Mouse (Mus musculus): ENCODE measurements at regions not wholly inside any gene's neighbourhood (a gene's known extent, or its start where the extent isn't known, plus 50 kb on each side); places are given as distances from the start of the nearest gene placed in this dataset.

GRCm38 (mm10) chr3:17201773-17202172 lies 746.4 kb upstream of the Cypt12 start:
- no peak overlapping the region for H3K27ac ChIP-seq (ENCODE audit: low read length)
- WGBS = 80% methylated on average over 3 of the region's 3 CpGs

GRCm38 (mm10) chr3:17214031-17214430 lies 734.2 kb upstream of the Cypt12 start:
- 75% methylated on average over 3 of the region's 3 CpGs for WGBS
- no peak for DNase-seq (ENCODE audit: low spot score)
- no peak for ATAC-seq

More at GRCm38 (mm10) chr3:17201773-17202172, 746.4 kb upstream of the Cypt12 start:
- Histone ChIP-seq H3K4me3 (ENCODE audit: low read depth, low read length) (no peak overlapping the region), H3K4me2 (replicated peaks; ENCODE audit: low read depth, low read length) (no peak overlapping the region), H3K4me1 (ENCODE audit: insufficient read depth, low read depth, low read length) (no peaks in the 10 kb centered on the region), H3K9ac (replicated peaks; ENCODE audit: low read depth) (no peak overlapping the region), H3K9me3 (ENCODE audit: low read length) (no peaks in the 10 kb centered on the region), H3K27me3 (replicated peaks; ENCODE audit: insufficient read depth, low read length) (no peaks in the 10 kb centered on the region), H3K36me3 (ENCODE audit: insufficient read depth, low read length) (no peaks in the 10 kb centered on the region)
- DNase-seq (ENCODE audit: low spot score) (no peak), ATAC-seq (no peak)
- TF ChIP-seq EP300 (IDR thresholded peaks at IDR 0.05) (no peak), CTCF (IDR thresholded peaks at IDR 0.05) (no peak)

GRCm38 (mm10) chr3:17216825-17217224 lies 731.4 kb upstream of the Cypt12 start:
- no peak overlapping the region for H3K9ac ChIP-seq (replicated peaks; ENCODE audit: low read depth)
- no peak overlapping the region for H3K4me2 ChIP-seq (replicated peaks; ENCODE audit: low read depth, low read length)
- WGBS = 71% methylated on average over 2 of the region's 2 CpGs
- DNase-seq (ENCODE audit: low spot score) = no peak
- no peaks in the 10 kb centered on the region for H3K4me1 ChIP-seq (ENCODE audit: insufficient read depth, low read depth, low read length)
- no peak overlapping the region for H3K4me3 ChIP-seq (ENCODE audit: low read depth, low read length)
- no peaks in the 10 kb centered on the region for H3K9me3 ChIP-seq (ENCODE audit: low read length)
- no peak for ATAC-seq
- TF ChIP-seq CTCF (IDR thresholded peaks at IDR 0.05) = no peak
- TF ChIP-seq EP300 (IDR thresholded peaks at IDR 0.05) = no peak
- H3K27ac ChIP-seq (ENCODE audit: low read length) = no peak overlapping the region
- no peaks in the 10 kb centered on the region for H3K36me3 ChIP-seq (ENCODE audit: insufficient read depth, low read length)
- H3K27me3 ChIP-seq (replicated peaks; ENCODE audit: insufficient read depth, low read length) = no peaks in the 10 kb centered on the region

More at GRCm38 (mm10) chr3:17214031-17214430, 734.2 kb upstream of the Cypt12 start:
- no peak for TF ChIP-seq CTCF (IDR thresholded peaks at IDR 0.05)
- TF ChIP-seq EP300 (IDR thresholded peaks at IDR 0.05) = no peak
- H3K9me3 ChIP-seq (ENCODE audit: low read length) = no peaks in the 10 kb centered on the region
- H3K36me3 ChIP-seq (ENCODE audit: insufficient read depth, low read length) = no peaks in the 10 kb centered on the region
- H3K27me3 ChIP-seq (replicated peaks; ENCODE audit: insufficient read depth, low read length) = no peaks in the 10 kb centered on the region
- no peaks in the 10 kb centered on the region for H3K4me1 ChIP-seq (ENCODE audit: insufficient read depth, low read depth, low read length)
- no peak overlapping the region for H3K4me2 ChIP-seq (replicated peaks; ENCODE audit: low read depth, low read length)
- H3K4me3 ChIP-seq (ENCODE audit: low read depth, low read length) = no peak overlapping the region
- H3K27ac ChIP-seq (ENCODE audit: low read length) = no peak overlapping the region
- H3K9ac ChIP-seq (replicated peaks; ENCODE audit: low read depth) = no peak overlapping the region

GRCm38 (mm10) chr3:17238407-17238806 lies 709.8 kb upstream of the Cypt12 start:
- no peak overlapping the region for H3K27ac ChIP-seq (ENCODE audit: low read length)
- no peaks in the 10 kb centered on the region for H3K27me3 ChIP-seq (replicated peaks; ENCODE audit: insufficient read depth, low read length)
- H3K9ac ChIP-seq (replicated peaks; ENCODE audit: low read depth) = no peak overlapping the region
- no peak overlapping the region for H3K4me3 ChIP-seq (ENCODE audit: low read depth, low read length)
- WGBS = 9% methylated on average over 1 of the region's 1 CpGs
- DNase-seq (ENCODE audit: low spot score) (no peak), ATAC-seq (no peak)
- H3K4me2 ChIP-seq (replicated peaks; ENCODE audit: low read depth, low read length) = no peak overlapping the region
- H3K36me3 ChIP-seq (ENCODE audit: insufficient read depth, low read length) = no peaks in the 10 kb centered on the region
- TF ChIP-seq CTCF (IDR thresholded peaks at IDR 0.05) (no peak), EP300 (IDR thresholded peaks at IDR 0.05) (no peak)
- H3K9me3 ChIP-seq (ENCODE audit: low read length) = no peaks in the 10 kb centered on the region
- no peaks in the 10 kb centered on the region for H3K4me1 ChIP-seq (ENCODE audit: insufficient read depth, low read depth, low read length)

GRCm38 (mm10) chr3:17258397-17258796 lies 689.8 kb upstream of the Cypt12 start:
- Histone ChIP-seq H3K4me1 (ENCODE audit: insufficient read depth, low read depth, low read length) (no peaks in the 10 kb centered on the region), H3K36me3 (ENCODE audit: insufficient read depth, low read length) (no peaks in the 10 kb centered on the region), H3K4me2 (replicated peaks; ENCODE audit: low read depth, low read length) (no peak overlapping the region), H3K27ac (ENCODE audit: low read length) (no peak overlapping the region), H3K9me3 (ENCODE audit: low read length) (no peaks in the 10 kb centered on the region), H3K27me3 (replicated peaks; ENCODE audit: insufficient read depth, low read length) (no peaks in the 10 kb centered on the region), H3K9ac (replicated peaks; ENCODE audit: low read depth) (no peak overlapping the region), H3K4me3 (ENCODE audit: low read depth, low read length) (no peak overlapping the region)
- DNase-seq (ENCODE audit: low spot score) = no peak
- no peak for ATAC-seq
- TF ChIP-seq CTCF (IDR thresholded peaks at IDR 0.05) = no peak
- no peak for TF ChIP-seq EP300 (IDR thresholded peaks at IDR 0.05)

- ATAC-seq = no peak
- H3K4me1 ChIP-seq (ENCODE audit: insufficient read depth, low read depth, low read length) = no peaks in the 10 kb centered on the region
- no peak overlapping the region for H3K4me3 ChIP-seq (ENCODE audit: low read depth, low read length)
- TF ChIP-seq CTCF (IDR thresholded peaks at IDR 0.05) = no peak
- no peak for TF ChIP-seq EP300 (IDR thresholded peaks at IDR 0.05)
- WGBS = 58% methylated on average over 3 of the region's 3 CpGs
- H3K9ac ChIP-seq (replicated peaks; ENCODE audit: low read depth) = no peak overlapping the region
- H3K27me3 ChIP-seq (replicated peaks; ENCODE audit: insufficient read depth, low read length) = no peaks in the 10 kb centered on the region
- H3K27ac ChIP-seq (ENCODE audit: low read length) = no peak overlapping the region
- H3K4me2 ChIP-seq (replicated peaks; ENCODE audit: low read depth, low read length) = no peak overlapping the region
- DNase-seq (ENCODE audit: low spot score) = no peak
- no peaks in the 10 kb centered on the region for H3K36me3 ChIP-seq (ENCODE audit: insufficient read depth, low read length)
- H3K9me3 ChIP-seq (ENCODE audit: low read length) = no peaks in the 10 kb centered on the region
Observed at GRCm38 (mm10) chr3:17259093-17259492, 689.1 kb upstream of the Cypt12 start.

- Histone ChIP-seq H3K36me3 (ENCODE audit: insufficient read depth, low read length) (no peaks in the 10 kb centered on the region), H3K4me2 (replicated peaks; ENCODE audit: low read depth, low read length) (no peak overlapping the region), H3K27me3 (replicated peaks; ENCODE audit: insufficient read depth, low read length) (no peaks in the 10 kb centered on the region), H3K9me3 (ENCODE audit: low read length) (no peaks in the 10 kb centered on the region), H3K9ac (replicated peaks; ENCODE audit: low read depth) (no peak overlapping the region), H3K4me1 (ENCODE audit: insufficient read depth, low read depth, low read length) (no peaks in the 10 kb centered on the region), H3K27ac (ENCODE audit: low read length) (no peak overlapping the region), H3K4me3 (ENCODE audit: low read depth, low read length) (no peak overlapping the region)
- no peak for TF ChIP-seq EP300 (IDR thresholded peaks at IDR 0.05)
- DNase-seq (ENCODE audit: low spot score) (no peak), ATAC-seq (no peak)
- WGBS = 60% methylated on average over 6 of the region's 6 CpGs
Observed at GRCm38 (mm10) chr3:17281231-17281630, 667.0 kb upstream of the Cypt12 start.
